Mouse (Mus musculus) small intestine, adult 2 months (tissue): Measurements from ENCODE around the gene Fer. TPM values are rescaled to one million over a fixed set of nuclear protein-coding genes. Genes with fewer than 3 reads are reported as not detected.

Experiments
- H3K27ac ChIP-seq: fragments of 200-500 bp; 2 replicates; pipeline ENCODE4 v1.5.1; 2012; ENCODE audit warnings: low read depth, low read length, control low read depth, inconsistent platforms; ENCODE audit not compliant: insufficient read depth
- H3K27me3 ChIP-seq: fragments of 200-500 bp; 2 replicates; pipeline ENCODE4 v1.6.1; 2012; ENCODE audit warnings: mild to moderate bottlenecking, moderate library complexity, low read length, inconsistent platforms; ENCODE audit not compliant: control insufficient read depth, insufficient read depth
- H3K36me3 ChIP-seq: fragments of 200-500 bp; 2 replicates; pipeline ENCODE4 v1.6.1; 2012; ENCODE audit warnings: mild to moderate bottlenecking, low read length, control low read depth, inconsistent platforms; ENCODE audit not compliant: control insufficient read depth, insufficient read depth
- H3K4me1 ChIP-seq: fragments of 200-500 bp; 2 replicates; pipeline ENCODE4 v1.6.1; 2012; ENCODE audit warnings: low read length, inconsistent platforms, mixed read lengths; ENCODE audit not compliant: control insufficient read depth, insufficient read depth, insufficient read length
- H3K4me3 ChIP-seq: fragments of 200-500 bp; 2 replicates; pipeline ENCODE4 v1.5.1; 2012; ENCODE audit warnings: low read depth, mild to moderate bottlenecking, control low read depth, inconsistent platforms, low read length, moderate library complexity
- CTCF ChIP-seq: fragments of 200-500 bp; IDR thresholded peaks from 2 replicates; pipeline ENCODE4 v1.5.1; 2012; ENCODE audit warnings: low read depth, mild to moderate bottlenecking, control low read depth, inconsistent platforms, low read length, moderate library complexity, mixed read lengths; ENCODE audit not compliant: insufficient replicate concordance, insufficient read length; ENCODE audit errors: extremely low read depth
- POLR2A ChIP-seq: fragments of 200-500 bp; IDR thresholded peaks from 2 replicates; pipeline ENCODE4 v1.6.1; 2012; ENCODE audit warnings: low read depth, mild to moderate bottlenecking, control low read depth, inconsistent platforms, low read length, moderate library complexity
- WGBS: fragments of 180-500 bp; shearing (Covaris S2); methylation state at CpG from one replicate; pipeline ENCODE4 v1.1.7; 2018; 5-methylcytosine and 5-hydroxymethylcytosine counted together
- polyA plus RNA-seq: library from polyadenylated mRNA; depleted of rRNA; stranded (reverse); fragments of >200 nt; gene quantifications from 2 replicates; pipeline ENCODE4 v1.2.3, GENCODE M21; 2012

The Fer gene
- polyA plus RNA-seq, 1 experiment = 0.63 TPM

DNA sequence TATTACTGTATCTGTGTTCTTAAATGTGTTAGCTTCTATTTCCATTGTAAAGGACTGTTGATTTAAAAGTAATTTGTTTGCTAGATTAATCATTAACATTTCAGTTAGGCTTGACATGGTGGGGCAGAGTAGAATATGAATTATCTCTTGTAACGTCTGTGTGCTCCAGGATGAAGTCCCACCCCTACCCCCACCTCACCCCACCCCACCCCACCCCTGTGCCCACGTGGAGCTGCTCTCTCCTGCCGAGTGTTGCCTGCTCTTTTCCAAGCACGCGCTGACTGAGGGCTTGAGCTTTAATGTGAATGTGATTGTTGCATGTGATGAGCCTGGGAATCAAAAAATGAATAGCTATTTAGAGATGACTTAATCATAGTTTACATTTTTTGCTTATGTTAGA is 110.9 kb downstream of the Fer start:
- no peak for TF ChIP-seq POLR2A
- TF ChIP-seq CTCF = no peak
- H3K36me3 ChIP-seq = no peaks in the 10 kb centered on the region
- no peaks in the 10 kb centered on the region for H3K27me3 ChIP-seq
- no peak overlapping the region for H3K4me3 ChIP-seq
- peaks cover 3% of the 10 kb centered on the region; the same call in 1 of the 2 replicates for H3K4me1 ChIP-seq
- 28% methylated on average over 5 of the region's 5 CpGs for WGBS
- H3K27ac ChIP-seq = no peak overlapping the region

- no peak overlapping the region for H3K4me3 ChIP-seq
- TF ChIP-seq CTCF = no peak
- no peak for TF ChIP-seq POLR2A
Measured at GRCm38 (mm10) chr17:63974253-63974652, 111.4 kb downstream of the Fer start.

GRCm38 (mm10) chr17:63978794-63979571 is 116.1 kb downstream of the Fer start:
- peaks cover 2% of the 10 kb centered on the region; the same call in 1 of the 2 replicates for H3K36me3 ChIP-seq
- no peak overlapping the region for H3K4me3 ChIP-seq
- 83% methylated on average over 4 of the region's 4 CpGs for WGBS
- peaks cover 3% of the 10 kb centered on the region; the same call in 1 of the 2 replicates for H3K4me1 ChIP-seq
- no peak overlapping the region for H3K27ac ChIP-seq
- no peaks in the 10 kb centered on the region for H3K27me3 ChIP-seq
- TF ChIP-seq POLR2A (no peak), CTCF (no peak)

More at GRCm38 (mm10) chr17:63974253-63974652, 111.4 kb downstream of the Fer start:
- H3K27ac ChIP-seq = no peak overlapping the region
- H3K27me3 ChIP-seq = no peaks in the 10 kb centered on the region
- 50% methylated on average over 5 of the region's 5 CpGs for WGBS
- H3K36me3 ChIP-seq = no peaks in the 10 kb centered on the region
- H3K4me1 ChIP-seq = peaks cover 3% of the 10 kb centered on the region; the same call in 1 of the 2 replicates

GRCm38 (mm10) chr17:63980167-63980566 is 117.3 kb downstream of the Fer start:
- Histone ChIP-seq H3K4me3 (no peak overlapping the region), H3K27ac (no peak overlapping the region), H3K36me3 (peaks cover 2% of the 10 kb centered on the region; the same call in 1 of the 2 replicates), H3K4me1 (no peaks in the 10 kb centered on the region), H3K27me3 (no peaks in the 10 kb centered on the region)
- WGBS = 71% methylated on average over 3 of the region's 3 CpGs
- no peak for TF ChIP-seq CTCF
- TF ChIP-seq POLR2A = no peak

- no peak overlapping the region for H3K4me3 ChIP-seq
- H3K4me1 ChIP-seq = no peaks in the 10 kb centered on the region
- H3K27ac ChIP-seq = no peak overlapping the region
- 42% methylated on average over 2 of the region's 2 CpGs for WGBS
- H3K36me3 ChIP-seq = no peaks in the 10 kb centered on the region
- no peaks in the 10 kb centered on the region for H3K27me3 ChIP-seq
- TF ChIP-seq CTCF (no peak), POLR2A (no peak)
Measured at GRCm38 (mm10) chr17:63988710-63989109, 125.8 kb downstream of the Fer start.

DNA sequence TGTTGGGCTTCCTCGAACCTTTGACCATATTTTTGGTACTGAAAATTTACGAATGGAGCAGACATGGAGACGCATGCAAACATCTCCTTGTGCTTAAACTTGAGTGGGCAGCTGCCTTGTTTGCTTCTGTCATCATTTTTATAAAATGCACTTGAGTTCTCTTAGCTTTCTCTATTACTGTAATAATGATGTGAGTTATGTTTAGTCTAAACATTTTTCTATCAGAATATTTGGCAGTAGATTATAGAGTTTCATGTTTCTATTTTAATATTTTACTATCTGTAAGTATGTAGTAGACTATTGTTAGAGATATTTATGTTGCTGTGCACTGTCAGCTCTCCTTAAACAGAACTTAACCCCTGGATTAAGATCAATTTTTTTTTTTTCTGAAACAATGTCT is 128.3 kb downstream of the Fer start:
- 85% methylated on average over 3 of the region's 3 CpGs for WGBS
- Histone ChIP-seq H3K27ac (no peak overlapping the region), H3K4me3 (no peak overlapping the region), H3K36me3 (no peaks in the 10 kb centered on the region), H3K27me3 (no peaks in the 10 kb centered on the region), H3K4me1 (no peaks in the 10 kb centered on the region)
- TF ChIP-seq POLR2A (no peak), CTCF (no peak)

DNA sequence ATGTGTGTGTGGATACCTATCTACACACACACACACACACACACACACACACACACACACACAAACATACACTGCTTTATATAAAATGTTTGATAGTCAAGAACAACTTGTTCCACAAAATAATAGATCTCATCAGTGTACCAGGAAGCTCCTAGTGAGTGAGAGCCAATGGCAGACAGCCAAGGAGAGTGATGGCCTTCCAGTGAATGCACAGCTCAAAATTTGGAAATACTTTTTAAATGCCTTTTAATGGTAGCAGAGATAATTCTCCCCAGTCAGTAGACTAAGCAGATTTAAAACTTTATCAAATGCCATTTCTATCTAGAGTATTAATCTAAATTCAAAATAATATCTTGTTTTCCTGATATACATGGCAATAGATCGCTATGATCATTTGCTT is 133.1 kb downstream of the Fer start:
- no peak for TF ChIP-seq CTCF
- no peak for TF ChIP-seq POLR2A
- Histone ChIP-seq H3K36me3 (no peaks in the 10 kb centered on the region), H3K4me3 (no peak overlapping the region), H3K27ac (no peak overlapping the region), H3K27me3 (no peaks in the 10 kb centered on the region), H3K4me1 (no peaks in the 10 kb centered on the region)
- WGBS = 92% methylated on average over 1 of the region's 1 CpGs
